Mouse (Mus musculus) G1E-ER4 (cell line): ENCODE data around the gene Gm49340. TPM values are rescaled to one million over a fixed set of nuclear protein-coding genes. Genes with fewer than 3 reads are reported as not detected.

ENCODE experiments used
- GATA1 ChIP-seq: IDR thresholded peaks from one replicate; pipeline ENCODE4 v1.8.0; 2012; ENCODE audit warnings: low read length, inconsistent platforms
- polyA plus RNA-seq: library from polyadenylated mRNA; stranded (reverse); fragments of >175 nt; gene quantifications from 2 replicates; pipeline ENCODE4 v1.2.3, GENCODE M21; 2012

The Gm49340 gene
- not detected in 2 replicates for polyA plus RNA-seq

DNA sequence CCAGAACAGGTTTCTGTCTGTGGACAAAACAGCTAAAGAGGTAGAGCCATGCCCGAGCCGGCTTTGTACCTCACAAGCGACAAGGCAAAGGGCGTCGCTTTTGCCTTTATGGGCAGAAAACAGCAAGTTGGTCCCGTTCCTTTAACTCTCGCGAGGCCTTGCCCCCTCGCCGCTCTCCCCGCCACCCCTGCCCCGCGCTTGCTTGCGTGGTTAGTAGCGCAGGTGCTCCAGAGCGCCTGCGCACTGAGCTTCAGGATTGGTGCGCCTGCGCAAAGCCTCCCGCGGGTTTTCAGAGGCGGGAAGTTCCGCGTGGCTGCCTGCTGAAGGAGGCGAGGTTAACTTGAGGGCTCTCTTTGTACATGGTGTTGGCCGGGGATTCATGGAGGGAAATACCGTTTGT is at the start of gene Gm49340, which contains the start of the genes Aspa and Spata22:
TSS of gene Gm49340 (plus strand) at position 300 of the 400 bp plus-strand sequence.
TSS of gene Aspa (minus strand) at position 155 of the 400 bp plus-strand sequence.
TSS of gene Spata22 (plus strand) at position 300 of the 400 bp plus-strand sequence.
- no peak for TF ChIP-seq GATA1

DNA sequence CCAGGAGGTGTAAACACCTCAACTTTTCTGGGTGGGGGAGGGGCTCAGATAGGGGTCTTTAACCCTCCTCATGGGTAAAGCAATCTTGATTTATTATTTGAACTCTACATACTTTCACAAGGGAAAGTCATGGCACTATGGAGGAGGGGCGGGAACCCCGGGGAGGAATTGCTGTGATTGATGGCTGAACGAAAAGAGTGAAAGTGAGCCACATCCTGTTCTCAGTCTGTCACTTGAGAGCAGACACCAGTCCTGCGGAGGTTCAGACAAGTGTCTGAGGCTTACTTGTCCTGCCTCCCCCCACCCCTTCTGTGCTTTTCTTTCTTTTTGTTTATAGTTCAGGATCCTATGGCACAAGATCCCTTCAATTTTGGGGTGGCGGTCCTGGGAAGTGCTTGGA is 48.8 kb upstream of the Gm49340 start:
- no peak for TF ChIP-seq GATA1

DNA sequence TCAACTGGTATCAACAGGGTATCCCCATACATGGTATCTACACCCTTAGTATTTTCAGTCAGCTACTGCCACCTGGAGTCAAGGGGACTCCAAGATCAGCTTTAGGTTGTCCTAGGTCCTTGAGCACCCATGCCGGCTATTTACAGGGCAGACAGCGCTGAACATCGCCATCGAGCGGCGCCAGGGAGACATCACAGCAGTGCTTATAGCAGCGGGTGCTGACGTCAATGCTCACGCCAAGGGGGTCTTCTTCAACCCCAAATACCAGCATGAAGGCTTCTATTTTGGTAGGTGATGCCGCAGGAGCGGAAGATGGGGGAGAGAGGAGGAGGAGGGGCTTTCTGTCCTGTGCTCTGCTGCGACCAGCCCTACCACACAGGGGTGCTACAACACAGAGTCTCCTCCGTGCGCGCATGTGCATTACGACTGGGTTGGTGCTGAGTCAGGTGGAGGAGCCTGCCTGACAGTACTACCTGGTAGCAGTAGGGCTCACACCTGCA is 48.0 kb upstream of the Gm49340 start:
- no peak for TF ChIP-seq GATA1

DNA sequence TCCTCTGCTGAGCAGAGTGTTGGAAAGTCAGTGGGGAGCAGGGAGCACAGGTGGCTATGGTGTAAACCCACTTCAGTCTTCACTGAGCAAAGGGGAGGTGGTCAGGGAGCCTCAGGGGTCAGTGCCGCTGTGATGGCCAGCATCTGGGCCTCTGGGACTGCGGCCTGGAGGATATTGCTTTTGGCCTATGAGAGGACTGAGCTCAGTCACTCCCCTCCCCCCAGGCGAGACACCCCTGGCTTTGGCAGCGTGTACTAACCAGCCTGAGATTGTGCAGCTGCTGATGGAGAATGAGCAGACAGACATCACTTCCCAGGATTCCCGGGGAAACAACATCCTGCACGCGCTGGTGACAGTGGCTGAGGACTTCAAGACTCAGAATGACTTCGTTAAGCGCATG is 46.2 kb upstream of the Gm49340 start:
- no peak for TF ChIP-seq GATA1

DNA sequence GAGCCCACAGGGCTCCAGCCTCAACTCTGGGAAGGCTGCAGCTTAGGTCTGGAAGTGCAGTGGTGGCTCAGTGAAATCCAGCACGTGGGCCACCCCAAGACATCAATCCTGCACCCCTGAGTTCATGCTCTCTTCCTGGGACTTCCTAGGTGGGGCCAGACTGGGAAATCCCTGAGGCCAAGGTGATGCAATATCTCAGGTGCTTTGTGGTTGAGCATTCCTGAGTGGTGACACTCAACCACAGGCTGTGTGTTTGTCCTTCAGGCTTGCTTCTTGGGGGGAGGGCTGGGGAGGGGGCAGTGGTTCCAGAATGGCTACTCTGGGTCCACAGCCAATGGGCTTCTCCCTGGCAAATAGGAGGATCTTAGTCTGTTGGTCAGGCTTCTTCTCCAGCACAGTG is 45.6 kb upstream of the Gm49340 start:
- no peak for TF ChIP-seq GATA1

DNA sequence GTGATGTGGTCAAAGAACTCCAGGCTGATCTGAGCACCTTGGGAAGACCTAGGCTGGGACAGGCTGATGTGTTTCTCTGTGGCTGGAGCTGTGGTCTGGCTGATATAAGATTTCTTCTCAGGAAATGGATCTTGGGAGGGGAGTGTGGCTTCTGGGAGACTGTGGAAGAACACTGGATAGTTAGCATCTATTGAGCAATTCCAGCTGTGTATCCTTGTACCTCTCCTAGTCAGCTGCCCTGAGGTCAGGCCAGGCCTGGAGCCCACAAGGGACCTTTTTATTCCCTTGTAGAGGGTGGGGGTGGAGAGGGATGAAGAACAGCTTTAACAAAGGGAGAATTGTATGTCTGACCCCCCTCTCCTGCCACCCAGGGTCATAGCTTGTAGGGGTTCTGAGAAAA is 45.2 kb upstream of the Gm49340 start:
- TF ChIP-seq GATA1: no peak

DNA sequence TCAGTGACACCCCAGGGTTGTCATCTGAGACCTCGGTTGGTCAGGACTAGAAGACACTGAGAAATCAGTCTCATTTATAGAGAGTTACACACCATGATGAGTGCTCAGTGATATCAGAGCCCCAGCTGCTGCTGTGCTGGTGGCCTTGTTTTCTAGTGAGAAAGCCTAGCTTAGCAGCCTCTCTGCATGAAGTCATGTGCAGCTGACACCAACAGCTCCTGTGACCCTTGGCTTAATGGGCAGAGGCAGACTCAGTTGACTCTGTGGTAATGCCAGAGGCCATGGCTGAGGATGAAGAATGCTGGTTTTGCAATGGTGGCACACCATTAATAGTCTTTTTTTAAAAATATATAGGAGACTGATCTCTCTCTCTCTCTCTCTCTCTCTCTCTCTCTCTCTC is 39.9 kb upstream of the Gm49340 start:
- no peak for TF ChIP-seq GATA1

DNA sequence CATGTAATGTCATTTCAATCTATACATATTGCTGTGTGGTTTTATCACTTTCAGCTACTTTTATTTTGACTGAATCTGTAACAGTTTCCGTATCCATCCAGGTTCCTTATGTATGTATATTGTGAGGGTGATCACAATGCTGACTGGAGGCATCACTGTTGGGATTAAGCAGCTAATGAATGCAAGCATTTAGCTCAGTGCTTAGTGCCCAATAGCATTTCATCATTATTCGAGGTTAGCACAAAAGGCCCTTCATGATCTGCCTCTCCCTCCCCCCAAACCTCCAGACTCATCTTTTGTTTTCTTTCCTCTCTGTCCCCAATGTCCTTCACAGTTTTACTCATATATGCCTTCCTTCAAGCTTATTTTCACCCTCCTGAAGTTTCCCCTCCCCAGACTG is 26.4 kb upstream of the Gm49340 start:
- TF ChIP-seq GATA1: no peak

DNA sequence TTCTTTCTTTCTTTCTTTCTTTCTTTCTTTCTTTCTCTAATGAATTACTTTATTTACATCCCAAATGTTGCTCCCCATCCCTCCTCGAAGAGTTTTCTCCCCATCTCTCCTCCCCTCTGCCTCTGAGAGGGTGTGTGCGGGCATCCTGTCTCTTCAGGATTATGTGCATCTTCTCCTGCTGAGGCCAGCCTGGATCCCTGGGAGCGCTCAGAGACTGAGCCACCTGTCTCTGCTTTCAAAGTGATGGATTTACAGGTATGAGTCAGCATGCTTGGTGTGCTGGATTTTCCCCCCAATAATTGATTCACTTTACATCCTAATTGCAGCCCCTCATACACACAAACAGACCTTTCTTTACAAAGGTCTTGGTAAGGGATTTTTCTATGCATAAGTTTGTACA is 13.6 kb upstream of the Gm49340 start:
- TF ChIP-seq GATA1: no peak

DNA sequence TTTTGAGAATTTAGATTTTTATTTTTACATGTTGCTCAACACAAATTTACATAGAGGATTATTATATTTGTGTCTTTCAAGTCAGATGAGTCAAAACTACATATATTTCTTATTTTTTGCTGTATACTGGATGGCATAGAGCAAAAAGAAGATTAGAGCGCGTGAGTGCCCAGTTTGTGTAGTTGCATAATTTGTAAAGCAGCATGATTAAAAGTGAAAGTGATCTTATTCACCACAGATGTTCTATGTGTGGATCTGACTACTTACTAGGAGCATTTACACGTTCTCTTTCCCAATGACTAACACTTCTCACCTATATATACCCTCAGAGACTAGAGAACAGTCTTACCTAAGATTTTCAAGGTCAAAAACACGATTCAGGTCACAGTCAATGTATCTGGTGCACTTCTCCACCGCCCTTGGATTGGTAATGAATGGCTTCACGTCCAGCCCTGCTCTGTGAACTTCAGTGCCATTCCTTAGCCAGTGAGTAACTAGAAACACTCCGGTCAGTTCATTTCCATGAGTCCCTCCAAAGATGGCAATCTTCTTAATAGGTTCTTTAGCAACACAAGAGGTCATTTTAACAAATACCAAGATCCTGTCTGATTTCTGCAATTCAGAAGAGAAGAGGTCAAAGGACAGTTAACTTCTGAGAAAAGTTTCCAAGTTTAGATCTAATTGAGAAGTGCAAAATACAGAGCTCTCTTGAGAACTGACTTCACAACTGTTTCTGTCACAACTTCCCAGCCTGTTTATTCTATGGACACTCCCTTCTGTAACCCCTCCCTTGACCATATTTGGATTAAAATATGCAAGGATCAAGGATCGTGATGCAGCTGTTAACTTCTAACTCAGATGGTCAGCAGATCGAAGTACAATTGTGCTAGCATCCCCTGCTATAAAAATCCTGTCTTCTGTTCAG is 5.4 kb upstream of the Gm49340 start:
- TF ChIP-seq GATA1: no peak

DNA sequence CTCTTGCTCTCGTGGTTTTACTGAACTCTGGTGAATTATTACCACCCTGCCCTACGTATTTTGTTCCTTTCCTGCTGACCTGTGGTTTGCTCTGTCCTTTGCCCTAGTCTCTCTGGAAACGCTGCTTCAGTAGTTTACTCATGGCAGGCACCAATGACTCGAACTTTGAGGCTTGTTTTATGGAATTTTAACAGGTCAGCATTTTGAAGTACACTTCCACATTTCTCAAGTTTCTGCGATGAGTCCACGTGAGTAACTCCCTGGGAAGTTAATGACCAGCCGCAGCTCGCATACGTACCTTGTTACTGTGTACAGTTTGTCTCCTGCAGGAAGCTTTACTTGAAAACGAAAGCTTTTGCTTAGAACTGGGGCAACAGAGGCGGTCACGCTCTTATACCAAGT is 3.1 kb upstream of the Gm49340 start:
- TF ChIP-seq GATA1: no peak

DNA sequence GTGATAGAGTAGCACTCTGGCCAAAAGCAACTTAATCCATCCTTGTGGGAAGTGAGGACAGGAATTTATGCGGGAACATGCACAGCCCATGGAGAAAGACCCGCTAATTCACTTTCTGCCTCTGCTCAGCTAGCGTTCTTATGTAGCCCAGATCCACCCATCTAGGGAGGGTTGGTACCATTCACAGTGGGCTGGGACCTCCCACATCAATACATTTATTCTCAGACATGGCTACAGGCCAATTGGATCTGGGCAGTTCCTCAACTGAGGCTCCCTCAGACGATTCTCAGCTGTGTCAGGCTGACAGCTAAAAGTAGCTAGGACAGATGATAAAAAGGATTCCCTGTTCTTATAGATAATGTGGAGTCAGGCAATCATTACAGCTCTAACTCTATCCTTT is 2.2 kb upstream of the Gm49340 start:
- no peak for TF ChIP-seq GATA1

DNA sequence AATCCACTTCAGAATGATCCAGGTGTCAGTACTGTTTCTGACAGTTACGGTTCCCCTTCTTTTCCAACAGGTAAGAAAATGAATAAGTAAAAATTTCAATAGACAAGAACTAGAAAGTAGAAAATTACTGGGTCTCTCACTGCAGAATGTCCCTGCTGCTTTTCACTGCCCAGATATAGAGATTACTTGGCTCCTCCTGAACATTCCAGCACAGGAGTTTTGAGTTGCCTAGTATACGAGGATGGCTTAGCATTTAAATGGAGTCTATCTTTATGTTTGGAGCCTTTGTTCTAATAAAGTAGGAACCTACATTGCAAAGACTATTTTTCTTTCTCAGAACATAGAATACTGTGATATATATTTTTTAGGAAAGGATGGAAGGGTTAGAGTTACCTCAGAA is 3.8 kb downstream of the Gm49340 start:
- TF ChIP-seq GATA1: no peak

DNA sequence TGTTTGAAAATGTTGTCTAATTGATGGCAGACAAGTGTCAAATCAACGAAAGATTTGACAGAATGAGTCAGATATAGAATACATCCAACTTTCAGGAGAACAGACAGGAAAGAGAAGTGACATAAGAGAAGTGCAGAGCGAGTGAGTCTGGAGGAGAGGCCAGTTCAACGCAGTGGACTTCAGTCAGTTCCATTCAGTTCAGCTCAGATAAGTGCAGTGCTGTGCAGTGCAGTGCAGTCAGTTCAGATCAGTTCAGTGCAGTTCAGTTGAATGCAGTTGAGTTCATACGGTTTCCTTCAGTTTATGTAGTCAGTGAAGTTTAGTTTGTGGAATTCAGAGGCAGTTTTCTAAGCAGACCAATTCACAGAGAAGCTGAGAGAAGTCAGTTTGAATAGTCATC is 7.4 kb downstream of the Gm49340 start:
- TF ChIP-seq GATA1: no peak

DNA sequence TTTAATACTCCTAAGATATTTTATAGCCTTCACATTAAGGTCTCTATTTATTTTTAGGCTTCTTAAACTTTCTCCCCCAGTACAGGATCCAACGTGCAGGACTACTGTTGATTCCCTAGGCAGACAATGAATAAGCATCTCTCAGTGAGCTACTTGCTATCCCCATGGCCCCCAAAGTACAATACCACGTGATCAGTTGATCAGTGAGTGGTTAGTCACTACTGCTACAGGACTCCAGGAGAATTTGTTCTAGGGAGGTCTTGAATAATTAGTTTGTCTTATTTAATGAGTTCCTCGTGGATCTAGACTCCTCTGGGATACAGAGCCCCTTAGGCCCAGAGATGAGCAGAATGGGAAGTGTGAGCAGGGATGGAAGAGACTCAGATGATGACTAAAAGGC is 20.9 kb downstream of the Gm49340 start, which contains the start of gene Olfr20:
TSS of gene Olfr20 (plus strand) at position 301 of the 400 bp plus-strand sequence.
- TF ChIP-seq GATA1: no peak

DNA sequence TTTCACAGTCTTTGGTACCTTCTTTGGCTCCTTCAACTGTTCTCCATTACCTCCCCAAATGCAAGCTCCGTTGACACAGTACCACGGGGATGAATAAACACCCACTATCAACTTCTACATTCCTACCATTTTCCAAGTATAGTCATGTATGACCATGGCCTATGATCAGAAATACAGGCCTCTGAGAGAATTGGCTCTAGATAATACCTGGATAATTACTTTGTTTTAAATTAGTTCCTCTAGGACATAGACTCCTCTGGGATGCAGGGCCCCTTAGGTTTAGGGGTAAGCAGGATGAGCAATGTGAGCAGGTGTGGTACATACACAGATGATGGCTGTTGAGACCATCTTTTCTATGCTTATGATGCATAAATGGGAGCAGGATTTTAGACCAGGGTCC is 41.4 kb downstream of the Gm49340 start, which contains the start of gene Olfr376:
TSS of gene Olfr376 (plus strand) at position 301 of the 400 bp plus-strand sequence.
- no peak for TF ChIP-seq GATA1

DNA sequence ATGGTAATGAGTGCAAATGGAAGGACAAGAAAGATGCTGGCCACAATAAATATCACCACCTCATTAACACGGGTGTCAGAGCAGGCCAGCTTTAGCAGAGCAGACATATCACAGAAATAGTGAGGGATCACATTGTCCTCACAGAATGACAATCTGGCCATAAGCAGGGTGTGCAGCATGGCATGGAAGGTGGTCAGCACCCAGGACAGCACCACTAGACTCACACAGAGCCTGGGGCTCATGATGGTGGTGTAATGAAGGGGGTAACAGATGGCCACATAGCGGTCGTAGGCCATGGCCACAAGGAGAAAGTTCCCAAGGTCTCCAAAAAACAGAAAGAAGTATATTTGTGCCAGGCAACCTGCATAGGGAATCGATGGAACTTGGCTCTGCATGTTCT is 65.8 kb downstream of the Gm49340 start:
- no peak for TF ChIP-seq GATA1

DNA sequence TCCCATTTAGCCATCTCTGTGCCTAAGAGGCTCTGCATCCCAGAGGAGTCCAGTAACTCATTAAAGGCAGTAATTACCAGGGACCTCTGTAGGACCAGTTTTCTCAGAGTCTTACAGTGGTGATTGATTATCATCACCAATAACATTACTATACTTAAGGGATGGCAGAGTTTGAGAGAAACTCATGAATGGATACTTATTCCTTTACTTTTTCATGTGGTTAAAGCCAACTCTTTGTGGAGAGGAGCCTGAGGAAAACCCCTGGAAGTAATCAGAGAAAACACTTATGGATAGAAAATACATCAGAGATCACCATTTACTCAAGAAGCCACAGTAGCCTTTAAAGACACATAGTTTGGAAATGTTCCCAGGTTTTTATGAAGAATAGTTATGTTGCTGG is 70.0 kb downstream of the Gm49340 start, which contains the start of gene Olfr1:
TSS of gene Olfr1 (minus strand) at position 101 of the 400 bp plus-strand sequence.
- TF ChIP-seq GATA1: no peak

Other genes starting within 250 kb of the Gm49340 start
- 0.03 TPM in 2 replicates for gene Itgae, start 239.2 kb upstream of the Gm49340 start, polyA plus RNA-seq
- 26.0 and 32.8 TPM in 2 replicates for gene Haspin, start 191.4 kb upstream of the Gm49340 start, polyA plus RNA-seq
- not detected in 2 replicates for gene P2rx5, start 169.3 kb upstream of the Gm49340 start, polyA plus RNA-seq
- 271 and 304 TPM in 2 replicates for gene Emc6, start 152.7 kb upstream of the Gm49340 start, polyA plus RNA-seq
- 2.9 and 7.4 TPM in 2 replicates for gene Tax1bp3, start 152.7 kb upstream of the Gm49340 start, polyA plus RNA-seq
- 1.8 and 3.1 TPM in 2 replicates for gene Ctns, start 130.7 kb upstream of the Gm49340 start, polyA plus RNA-seq
- gene Shpk, start 130.3 kb upstream of the Gm49340 start, polyA plus RNA-seq: 1.3 TPM in 2 replicates
- gene Trpv1, start 95.4 kb upstream of the Gm49340 start, polyA plus RNA-seq: not detected in 2 replicates
- gene Trpv3, start 62.4 kb upstream of the Gm49340 start, polyA plus RNA-seq: not detected in 2 replicates
- not detected in 2 replicates for gene Aspa, start 145 bp upstream of the Gm49340 start, polyA plus RNA-seq
- gene Spata22, start within 50 bp of the Gm49340 start, polyA plus RNA-seq: not detected in 2 replicates
- not detected in 2 replicates for gene Olfr20, start 21.0 kb downstream of the Gm49340 start, polyA plus RNA-seq
- gene Olfr376, start 41.5 kb downstream of the Gm49340 start, polyA plus RNA-seq: not detected in 2 replicates
- not detected in 2 replicates for gene Olfr1, start 69.9 kb downstream of the Gm49340 start, polyA plus RNA-seq
- gene Olfr378, start 98.7 kb downstream of the Gm49340 start, polyA plus RNA-seq: not detected in 2 replicates
- gene Olfr380, start 127.8 kb downstream of the Gm49340 start, polyA plus RNA-seq: not detected in 2 replicates
- gene Olfr381, start 161.9 kb downstream of the Gm49340 start, polyA plus RNA-seq: not detected in 2 replicates
- gene Olfr382, start 187.5 kb downstream of the Gm49340 start, polyA plus RNA-seq: not detected in 2 replicates